Mouse (Mus musculus): Measurements from ENCODE around the gene Ppp1r27.
A peak's percentile ranks its signal among the peaks of the same experiment; 100 is the strongest.
"Not testable (repeated sequence)": the region's sequence is repeated elsewhere in the genome, so short reads cannot be mapped to it uniquely, and the experiment has no call there.

Ppp1r27 gene

DNA sequence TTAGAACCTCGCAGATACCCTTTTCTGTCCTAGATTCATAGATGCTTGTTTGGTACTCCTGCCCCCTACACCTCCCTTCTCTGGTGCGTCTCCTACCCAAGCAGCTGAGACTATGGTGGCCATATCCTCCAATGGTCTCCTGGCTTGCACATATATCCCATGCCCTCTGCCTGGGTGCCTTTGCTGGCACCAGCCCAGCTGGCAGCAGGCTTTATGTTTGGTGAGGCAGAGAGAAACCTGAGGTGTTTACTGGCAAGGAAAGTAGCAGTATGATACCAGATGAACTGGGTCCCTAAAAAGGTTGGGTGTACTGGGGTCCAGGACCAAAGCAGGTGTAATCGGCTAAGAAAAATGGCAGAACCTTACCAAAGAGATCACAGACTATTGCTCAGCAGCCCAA is 5.0 kb downstream of the Ppp1r27 start:
- no peak for DNase-seq (ENCODE audit: low read depth)

DNA sequence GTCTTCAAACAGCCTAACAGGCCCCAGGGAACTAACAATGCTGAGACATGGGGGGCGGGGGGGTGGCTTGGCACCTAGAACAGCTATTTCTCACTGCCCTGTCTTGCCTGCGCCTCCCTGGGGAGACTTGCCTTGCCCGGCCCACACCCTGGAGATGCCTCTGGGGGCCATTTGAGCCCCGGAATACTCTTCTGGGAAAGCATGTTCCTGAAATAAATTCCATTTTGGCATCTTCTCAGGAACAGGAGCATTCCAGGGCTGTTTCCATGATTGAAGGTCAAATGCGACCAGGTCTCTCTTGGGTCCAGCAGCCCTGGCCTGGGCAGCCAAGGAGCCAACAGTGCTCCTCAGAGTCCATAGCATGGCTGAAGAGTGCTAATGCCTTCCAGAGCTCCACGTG is 8.6 kb downstream of the Ppp1r27 start:
- no peak for DNase-seq (ENCODE audit: low read depth)

GRCm38 (mm10) chr11:120541907-120542306 is 9.0 kb downstream of the Ppp1r27 start:
- DNase-seq (ENCODE audit: low read depth): no peak

DNA sequence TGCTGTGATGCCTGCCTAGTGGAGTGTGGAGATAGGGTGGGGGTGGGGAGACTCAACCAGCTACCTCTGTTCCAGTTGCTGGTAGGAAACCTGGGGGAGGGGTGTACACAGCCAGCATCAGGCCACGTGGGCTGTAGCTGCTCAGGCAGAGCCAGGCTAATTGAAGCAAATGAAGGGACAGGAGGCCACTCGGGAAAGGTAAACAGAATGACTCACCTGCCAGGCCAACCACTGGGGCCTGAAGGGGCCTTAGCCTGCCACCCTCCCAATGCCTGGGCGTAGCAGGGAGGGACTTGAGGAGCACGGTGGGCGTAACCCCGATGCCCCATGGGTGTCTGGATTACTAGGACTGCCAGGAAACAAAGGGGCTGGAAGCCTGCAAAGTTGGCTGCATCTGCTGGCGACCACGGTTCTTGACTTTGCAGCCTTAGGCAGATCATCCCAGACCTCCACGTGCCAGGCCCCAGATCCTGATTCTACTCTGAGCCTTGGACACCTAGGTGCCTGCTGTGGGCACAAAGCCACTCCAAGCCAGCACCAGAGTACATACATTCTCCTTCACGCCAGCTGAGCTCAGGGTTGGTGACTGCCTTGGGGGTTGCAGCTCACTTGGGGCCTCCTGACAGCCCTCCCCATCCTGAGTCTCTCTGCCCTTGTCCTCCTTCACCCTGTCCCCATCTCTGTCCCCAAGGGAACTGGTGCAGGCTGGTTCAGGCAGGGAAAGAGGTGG is 11.5 kb downstream of the Ppp1r27 start:
- no peak for DNase-seq (ENCODE audit: low read depth)

GRCm38 (mm10) chr11:120538955-120539284 is 12.0 kb downstream of the Ppp1r27 start:
- DNase-seq (ENCODE audit: low read depth): no peak

GRCm38 (mm10) chr11:120538485-120538884 is 12.4 kb downstream of the Ppp1r27 start:
- no peak for DNase-seq (ENCODE audit: low read depth)

- DNase-seq (ENCODE audit: low read depth): no peak
Measured at GRCm38 (mm10) chr11:120535804-120536203, 15.1 kb downstream of the Ppp1r27 start.

DNA sequence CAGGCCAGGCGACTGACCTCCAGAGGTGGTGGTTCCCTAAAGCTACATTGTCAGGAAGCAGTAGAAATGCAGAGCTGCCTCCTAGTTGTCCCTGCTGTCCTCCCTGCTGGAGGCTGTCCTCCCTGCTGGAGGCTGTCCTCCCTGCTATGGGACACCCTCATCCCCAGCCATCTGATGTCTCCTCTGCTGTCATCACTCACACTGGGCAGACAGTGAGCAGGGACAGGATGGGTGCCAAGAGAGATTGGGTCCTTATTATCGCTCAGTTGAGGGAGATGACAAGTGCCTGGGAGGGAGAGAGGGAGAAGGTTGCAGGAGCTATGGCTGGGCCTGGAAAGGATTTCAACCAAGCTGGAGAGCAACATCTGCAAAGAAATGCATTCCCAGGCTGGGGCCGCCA is 15.8 kb downstream of the Ppp1r27 start:
- no peak for DNase-seq (ENCODE audit: low read depth)

DNA sequence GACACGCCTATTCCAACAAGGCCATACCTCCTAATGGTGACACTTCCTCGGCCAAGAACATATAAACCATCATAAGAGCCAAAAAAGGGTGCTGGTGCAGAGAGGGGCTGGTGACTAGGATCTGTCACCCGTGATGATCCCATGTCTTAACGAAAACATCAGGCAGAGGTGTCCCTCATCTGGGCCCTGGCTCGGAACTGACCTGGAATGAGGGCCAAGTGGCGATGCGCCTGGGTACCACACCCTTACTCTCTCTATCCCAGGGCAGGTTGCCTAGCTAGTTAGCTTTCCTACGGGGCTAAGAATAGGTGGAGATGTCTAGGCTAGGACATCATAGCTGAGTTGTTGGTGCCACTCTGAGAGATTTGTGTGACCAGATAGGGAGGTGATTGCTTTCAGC is 16.8 kb downstream of the Ppp1r27 start:
- DNase-seq (ENCODE audit: low read depth): no peak

DNA sequence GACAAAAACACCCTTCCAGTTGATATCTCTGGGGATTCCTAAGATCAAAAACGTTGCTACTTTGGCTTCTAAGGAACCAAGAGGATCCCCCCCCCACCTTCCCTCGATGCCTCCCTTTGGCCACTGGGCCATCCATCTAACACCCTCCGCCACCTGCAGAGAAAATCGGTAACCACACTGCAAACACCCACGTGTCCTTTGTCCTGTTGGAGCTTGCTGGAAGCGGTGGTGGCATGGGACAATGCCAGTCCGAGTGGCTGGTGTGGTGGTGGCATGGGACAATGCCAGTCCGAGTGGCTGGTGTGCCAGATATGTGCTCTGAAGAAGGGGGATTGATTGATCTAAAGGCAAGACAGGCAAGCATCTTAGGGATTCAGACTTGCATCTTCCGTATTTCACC is 19.3 kb downstream of the Ppp1r27 start:
- DNase-seq (ENCODE audit: low read depth): no peak

DNA sequence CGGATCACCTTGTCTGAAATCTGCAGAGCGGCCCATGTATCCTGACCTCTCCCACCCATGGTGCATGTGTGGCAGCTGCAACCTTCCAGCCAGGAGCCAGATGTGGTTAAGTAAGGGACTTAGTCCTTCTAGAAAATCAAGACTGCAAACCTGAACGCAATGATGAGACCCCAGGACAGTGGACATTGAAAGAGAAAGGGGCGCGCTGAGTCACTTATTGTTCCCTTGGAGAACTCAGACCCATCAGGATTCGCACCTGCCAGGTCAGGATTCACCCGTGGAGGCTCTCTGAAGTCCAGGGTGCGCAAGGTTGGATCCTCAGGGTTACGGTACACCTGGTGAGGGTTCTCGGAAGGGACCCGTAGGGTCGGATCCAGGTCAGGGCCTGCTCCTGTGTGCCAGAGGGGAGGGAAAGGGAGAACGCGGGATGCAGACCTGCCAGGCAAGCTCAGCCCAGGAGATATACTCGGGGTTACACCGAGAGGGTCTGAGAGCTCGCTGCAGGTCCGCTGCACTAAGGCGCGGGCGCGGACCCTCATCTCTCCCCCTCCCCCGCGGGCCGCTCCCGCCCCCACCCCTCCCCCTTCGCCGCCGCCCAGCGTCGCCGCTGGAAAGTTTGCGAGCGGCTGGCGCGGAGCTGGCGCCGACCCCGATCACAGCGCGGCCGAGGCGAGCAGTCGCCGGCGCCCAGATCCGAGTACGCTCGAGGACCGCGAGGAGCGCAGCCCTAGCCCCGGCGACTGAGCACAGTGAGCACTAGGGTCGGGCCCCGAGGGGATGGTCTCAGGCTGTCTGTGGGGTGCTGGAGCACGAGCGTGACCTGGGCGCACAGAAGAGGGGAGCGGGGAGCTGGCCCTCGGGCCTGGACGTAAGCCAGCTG is 20.6 kb downstream of the Ppp1r27 start, which contains the start of gene Gcgr:
TSS of gene Gcgr (plus strand) at position 615 of the 880 bp plus-strand sequence.
- DNase-seq (ENCODE audit: low read depth): no peak

- DNase-seq (ENCODE audit: low read depth): no peak
Measured at GRCm38 (mm10) chr11:120528903-120529302, 22.0 kb downstream of the Ppp1r27 start.

DNA sequence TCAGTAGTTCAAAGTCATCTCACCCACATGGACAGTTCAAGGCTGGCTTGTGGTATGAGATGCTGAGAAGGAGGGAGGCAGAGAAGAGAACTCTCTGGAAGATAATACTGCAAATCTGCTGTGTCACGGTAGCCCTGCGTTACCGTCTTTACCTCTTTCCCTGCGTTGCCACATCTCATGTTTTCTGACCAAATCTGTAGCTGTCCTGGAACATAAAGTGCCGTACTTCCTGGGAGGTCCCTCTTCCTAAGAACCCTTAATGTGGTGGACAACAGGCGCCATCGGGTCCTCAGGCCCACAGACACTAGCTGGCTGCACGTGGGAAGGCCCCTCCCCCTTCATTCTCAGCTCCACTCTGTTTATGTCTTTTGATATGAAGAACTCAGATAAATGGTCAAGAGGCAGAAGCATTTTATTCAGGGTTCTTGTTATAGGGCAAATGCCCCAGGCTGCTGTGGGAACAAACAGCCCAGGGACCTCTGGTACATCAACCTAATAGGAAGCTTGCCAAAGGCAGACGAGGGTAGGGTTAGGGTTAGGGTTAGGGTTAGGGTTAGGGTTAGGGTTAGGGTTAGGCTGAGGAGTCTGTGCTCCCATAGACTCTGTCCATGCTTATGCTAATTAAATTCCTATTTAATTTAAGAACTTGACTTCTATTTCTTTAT is 23.1 kb downstream of the Ppp1r27 start:
- no peak for DNase-seq (ENCODE audit: low read depth)

DNA sequence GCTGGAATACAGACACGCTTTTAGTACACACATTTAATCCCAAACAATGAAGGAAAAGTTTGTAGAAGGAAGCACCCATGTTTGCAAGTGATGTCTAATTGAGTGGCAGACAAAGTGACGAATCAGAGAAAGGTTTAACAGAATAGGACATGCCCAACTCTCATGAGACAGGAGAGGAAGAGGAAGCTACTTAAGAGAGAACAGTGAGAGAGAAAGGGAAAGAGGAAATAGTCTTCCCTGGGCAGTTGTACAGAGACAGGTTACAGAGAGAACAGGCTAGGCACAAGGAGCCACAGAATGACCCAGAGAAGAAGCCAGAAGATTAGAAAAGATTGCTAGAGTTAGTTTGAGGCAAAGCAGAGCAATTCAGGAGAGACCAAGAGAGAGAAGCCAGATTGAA is 25.0 kb downstream of the Ppp1r27 start:
- DNase-seq (ENCODE audit: low read depth): no peak

DNA sequence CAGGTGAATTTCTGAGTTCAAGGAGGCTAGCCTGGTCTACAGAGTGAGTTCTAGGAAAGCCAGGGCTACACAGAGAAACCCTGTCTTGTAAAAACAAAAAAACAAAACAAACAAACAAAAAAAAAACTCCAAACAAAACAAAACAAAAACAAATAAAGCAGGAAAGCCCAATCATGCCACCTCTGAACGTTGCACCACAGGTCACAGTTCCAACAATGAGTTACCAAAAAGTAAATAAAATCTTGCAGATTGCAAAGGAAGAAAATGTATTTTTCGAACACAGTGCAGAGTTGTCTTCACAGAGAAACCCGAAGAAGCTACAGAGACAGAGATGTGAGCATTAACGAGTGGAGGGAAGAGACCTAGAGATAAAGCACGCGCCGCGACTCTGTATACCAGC is 28.4 kb downstream of the Ppp1r27 start:
- DNase-seq (ENCODE audit: low read depth): no peak

- no peak for DNase-seq (ENCODE audit: low read depth)
Measured at GRCm38 (mm10) chr11:120520967-120521540, 29.9 kb downstream of the Ppp1r27 start.

DNA sequence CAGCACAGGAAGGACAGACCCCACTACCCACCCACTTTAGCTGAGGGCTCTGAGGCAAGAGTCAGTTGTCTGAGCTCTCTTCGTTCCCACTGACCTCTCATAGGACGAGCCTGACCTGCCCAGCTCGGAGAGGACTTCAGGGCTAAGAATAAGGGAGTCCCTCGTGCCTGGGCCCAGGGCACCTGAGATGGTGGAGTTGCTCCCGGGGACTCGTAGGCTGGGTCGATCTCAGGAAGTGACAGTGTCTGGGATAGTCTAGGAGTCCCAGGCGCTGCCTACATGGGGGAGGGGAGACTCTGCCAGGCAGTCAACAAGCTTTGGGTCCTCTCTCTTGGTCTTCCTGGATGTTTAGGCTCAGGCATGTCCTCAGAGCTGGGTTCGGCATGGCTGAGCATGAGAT is 30.4 kb downstream of the Ppp1r27 start:
- DNase-seq (ENCODE audit: low read depth): no peak

GRCm38 (mm10) chr11:120519738-120520137 is 31.2 kb downstream of the Ppp1r27 start:
- DNase-seq (ENCODE audit: low read depth): no peak

DNA sequence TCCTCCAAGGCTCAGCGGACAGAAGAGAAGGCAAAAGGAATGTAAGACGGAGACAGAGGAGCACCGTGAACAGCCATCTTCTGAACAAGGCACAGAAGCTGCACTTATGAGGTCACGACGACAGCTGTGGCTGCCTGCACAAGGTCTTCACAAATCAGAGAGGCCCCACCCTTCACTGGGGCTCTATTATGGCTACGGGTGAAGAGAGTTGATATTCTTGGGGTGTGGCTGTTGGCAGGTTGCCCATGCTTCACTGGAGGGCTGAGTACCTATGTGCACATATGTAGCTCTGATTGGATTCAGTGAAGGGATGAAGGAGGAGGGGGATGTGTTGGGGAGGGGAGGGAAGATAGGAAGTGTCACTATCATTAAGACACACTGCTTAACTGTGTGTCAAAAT is 32.4 kb downstream of the Ppp1r27 start:
- DNase-seq (ENCODE audit: low read depth): no peak

GRCm38 (mm10) chr11:120518027-120518426 is 32.9 kb downstream of the Ppp1r27 start:
- DNase-seq (ENCODE audit: low read depth): no peak

DNA sequence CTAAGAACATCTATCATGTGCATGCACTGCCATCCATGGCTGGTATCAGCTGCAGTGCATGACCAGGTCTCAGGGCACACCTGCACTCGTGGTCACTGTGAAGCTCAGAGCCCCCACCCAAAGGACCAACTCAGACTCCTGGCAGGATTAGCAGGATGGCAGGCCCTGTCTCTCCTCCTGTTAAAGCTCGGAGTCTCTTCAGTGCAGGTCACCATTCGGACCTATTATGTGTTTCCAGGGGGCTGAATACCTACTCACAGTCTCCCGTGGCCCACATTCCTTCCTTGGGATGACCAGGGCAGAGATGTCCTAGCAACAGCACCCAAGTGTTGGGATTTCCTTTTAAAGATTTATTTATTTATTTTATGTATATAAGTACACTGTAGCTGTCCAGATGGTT is 33.8 kb downstream of the Ppp1r27 start:
- no peak for DNase-seq (ENCODE audit: low read depth)

DNA sequence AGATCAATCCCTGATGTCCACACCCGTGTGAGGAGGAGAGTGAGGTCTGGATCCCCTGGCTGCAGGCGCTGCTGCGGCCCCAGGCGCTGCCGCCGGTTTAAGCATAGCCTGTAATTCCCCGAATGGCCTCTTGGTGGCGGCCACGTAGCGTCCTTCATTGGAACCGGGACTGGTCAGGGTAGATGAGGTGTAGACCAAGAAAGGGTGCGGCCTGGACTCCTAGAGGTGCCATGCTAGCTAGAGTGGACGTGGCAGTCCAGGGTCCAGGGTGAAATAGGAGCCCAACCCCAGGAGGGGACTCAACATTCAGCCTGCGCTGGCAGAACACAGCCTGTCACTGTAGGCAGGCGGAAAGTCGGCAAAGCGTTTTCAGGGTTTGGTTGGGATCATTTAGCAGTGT is 35.3 kb downstream of the Ppp1r27 start:
- peak; percentile 86 for DNase-seq (ENCODE audit: low read depth)

DNA sequence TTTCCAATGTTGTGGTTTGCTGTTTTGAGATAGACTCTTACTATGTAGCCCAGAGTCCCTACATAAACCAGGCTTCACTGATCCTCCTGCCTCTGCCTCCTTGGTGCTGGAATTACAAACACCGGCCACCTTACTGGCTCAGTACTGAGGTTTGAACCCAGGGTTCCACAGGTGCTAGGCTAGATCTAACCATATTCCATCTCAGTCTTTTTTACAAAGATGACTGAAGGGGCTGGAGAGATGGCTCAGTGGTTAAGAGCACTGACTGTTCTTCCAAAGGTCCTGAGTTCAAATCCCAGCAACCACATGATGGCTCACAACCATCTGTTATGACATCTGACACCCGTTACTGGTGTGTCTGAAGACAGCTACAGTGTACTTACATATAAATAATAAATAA is 36.7 kb downstream of the Ppp1r27 start:
- DNase-seq (ENCODE audit: low read depth): not testable (repeated sequence)
